Mouse (Mus musculus): ENCODE measurements around the gene Gm21985. TPM values are rescaled to one million over a fixed set of nuclear protein-coding genes. Genes with fewer than 3 reads are reported as not detected.
A peak's percentile ranks its signal among the peaks of the same experiment; 100 is the strongest.
"Not testable (repeated sequence)": the region's sequence is repeated elsewhere in the genome, so short reads cannot be mapped to it uniquely, and the experiment has no call there.

Gm21985 gene
- total RNA-seq, 2 experiments from 2014 or later, result 0.51 TPM; not detected in 1

- intact Hi-C loops (cut with DNase I), result loop anchor here (2.0 to 10.0 kb wide), 5 partner anchors 24 to 222 kb away; partner anchors contain the start of genes Chrm5, Emc4, Emc7 and Lpcat4
- no peak for DNase-seq
Observed at GRCm38 (mm10) chr2:112262779-112263295, 3.3 kb upstream of the Gm21985 start.

- intact Hi-C loops (cut with DNase I), result loop anchor here (5.0 to 10.0 kb wide), 4 partner anchors 70 to 220 kb away; partner anchors contain the start of genes Chrm5, Emc4 and Emc7
- DNase-seq, result no peak
Observed at GRCm38 (mm10) chr2:112264364-112264763, 1.8 kb upstream of the Gm21985 start.

GRCm38 (mm10) chr2:112265448-112266241, 469 bp upstream of the Gm21985 start, which contains the start of gene Slc12a6:
Gene Slc12a6, plus strand, starts transcription at chr2:112265825.
- DNase-seq, result peak; percentile 94 to 95
- intact Hi-C loops (cut with DNase I), result loop anchor here (10.0 kb wide), 3 partner anchors 69 to 219 kb away; partner anchors contain the start of genes Chrm5 and Emc7

- intact Hi-C loops (cut with DNase I), result loop anchor here (10.0 kb wide), 3 partner anchors 68 to 218 kb away; partner anchors contain the start of genes Chrm5 and Emc7
- peak; percentile 16 to 40 for DNase-seq
Observed at GRCm38 (mm10) chr2:112266780-112267179, 666 bp downstream of the Gm21985 start.

- intact Hi-C loops (cut with DNase I), result loop anchor here (10.0 kb wide), 3 partner anchors 67 to 217 kb away; partner anchors contain the start of genes Chrm5 and Emc7
- no peak for DNase-seq
Observed at GRCm38 (mm10) chr2:112267547-112268269, 1.6 kb downstream of the Gm21985 start.

- no peak for DNase-seq
- intact Hi-C loops (cut with DNase I), result no loop called here
Observed at GRCm38 (mm10) chr2:112270011-112270410, 3.9 kb downstream of the Gm21985 start.

- intact Hi-C loops (cut with DNase I), result no loop called here
- no peak for DNase-seq
Observed at GRCm38 (mm10) chr2:112272909-112273308, 6.8 kb downstream of the Gm21985 start.

GRCm38 (mm10) chr2:112273474-112273873, 7.4 kb downstream of the Gm21985 start:
- DNase-seq, result no peak
- intact Hi-C loops (cut with DNase I), result no loop called here

GRCm38 (mm10) chr2:112276870-112277269, 10.8 kb downstream of the Gm21985 start:
- no peak for DNase-seq
- intact Hi-C loops (cut with DNase I), result no loop called here

GRCm38 (mm10) chr2:112282846-112283245, 16.7 kb downstream of the Gm21985 start:
- DNase-seq, result no peak
- intact Hi-C loops (cut with DNase I), result no loop called here

GRCm38 (mm10) chr2:112284363-112285030, 18.4 kb downstream of the Gm21985 start:
- peak; percentile 66 to 71 for DNase-seq
- intact Hi-C loops (cut with DNase I), result no loop called here

- intact Hi-C loops (cut with DNase I), result no loop called here
- DNase-seq, result no peak
Observed at GRCm38 (mm10) chr2:112285031-112285390, 18.9 kb downstream of the Gm21985 start.

- intact Hi-C loops (cut with DNase I), result not testable (repeated sequence)
Observed at GRCm38 (mm10) chr2:112286062-112286461, 19.9 kb downstream of the Gm21985 start.

GRCm38 (mm10) chr2:112287059-112287458, 20.9 kb downstream of the Gm21985 start:
- no peak for DNase-seq
- intact Hi-C loops (cut with DNase I), result no loop called here

More at GRCm38 (mm10) chr2:112286062-112286461, 19.9 kb downstream of the Gm21985 start:
- not testable (repeated sequence) for DNase-seq

- no peak for DNase-seq
- intact Hi-C loops (cut with DNase I), result no loop called here
Observed at GRCm38 (mm10) chr2:112289507-112289906, 23.4 kb downstream of the Gm21985 start.

- intact Hi-C loops (cut with DNase I), result no loop called here
- no peak for DNase-seq
Observed at GRCm38 (mm10) chr2:112292823-112293222, 26.7 kb downstream of the Gm21985 start.

- DNase-seq, result no peak
- intact Hi-C loops (cut with DNase I), result no loop called here
Observed at GRCm38 (mm10) chr2:112296211-112296610, 30.1 kb downstream of the Gm21985 start.

- intact Hi-C loops (cut with DNase I), result no loop called here
- DNase-seq, result no peak
Observed at GRCm38 (mm10) chr2:112298221-112298620, 32.1 kb downstream of the Gm21985 start.

- intact Hi-C loops (cut with DNase I), result no loop called here
- DNase-seq, result no peak
Observed at GRCm38 (mm10) chr2:112308671-112309070, 42.6 kb downstream of the Gm21985 start.

GRCm38 (mm10) chr2:112309161-112309600, 43.1 kb downstream of the Gm21985 start:
- peak in 1 of 2 experiments; percentile 9 for DNase-seq
- intact Hi-C loops (cut with DNase I), result no loop called here

Measured in heart, postnatal 14 days (tissue).